11 mouse cellular contexts compared by ENCODE assay signal in genomic region chr12:100126968-100127865, GRCm38 (mm10). TPM values are rescaled to one million over a fixed set of nuclear protein-coding genes. Genes with fewer than 3 reads are reported as not detected.
DNase-seq lines count a peak whose midpoint lies in the region; ATAC-seq and TF ChIP-seq lines count a peak whose summit lies in the region.
"Had no signal": no experiment of that assay in that cellular context is flagged by ENCODE, and none has a peak within 500 bp of the region (broad histone marks: within the 10 kb centered on the region; RNA-seq: fewer than 3 reads in every experiment).

No protein-coding gene starts in this region.

- peaks cover 77% of the 10 kb centered on the region for H3K36me3 ChIP-seq in heart, embryonic 10.5 days
- peaks cover 37% of the 10 kb centered on the region for H3K36me3 ChIP-seq in liver, adult 2 months (ENCODE audit: control insufficient read depth, insufficient read depth, low read length)
- peaks cover 69% of the 10 kb centered on the region for H3K36me3 ChIP-seq in liver, postnatal 0 days (replicated peaks; ENCODE audit: insufficient read depth, low read length)

- H3K4me2 ChIP-seq in liver, postnatal 0 days (ENCODE audit: low read depth, low read length) = no peak overlapping the region

- no peak overlapping the region for H3K4me3 ChIP-seq in heart, embryonic 10.5 days
- H3K4me3 ChIP-seq in liver, adult 2 months (ENCODE audit: insufficient read depth, low read depth, low read length) = no peak overlapping the region
- H3K4me3 ChIP-seq in liver, postnatal 0 days (ENCODE audit: low read depth, low read length) = no peak overlapping the region

- TF ChIP-seq CTCF in liver, adult 2 months (IDR thresholded peaks at IDR 0.05; ENCODE audit: low read depth, low read length) = no peak
- no peak for TF ChIP-seq CTCF in liver, postnatal 0 days (IDR thresholded peaks at IDR 0.05; ENCODE audit: low read depth)

- peak overlapping the region; percentile 82 for H3K27ac ChIP-seq in heart, embryonic 10.5 days
- 0 out of 2 replicates have a peak overlapping the region, but pooled peaks have one; percentile 22 for H3K27ac ChIP-seq in liver, adult 2 months (replicated peaks; ENCODE audit: insufficient read depth, low read depth, low read length)
- H3K27ac ChIP-seq in liver, postnatal 0 days (ENCODE audit: low read depth) = no peak overlapping the region

- no peaks in the 10 kb centered on the region for H3K79me2 ChIP-seq in liver, adult 2 months (ENCODE audit: control insufficient read depth, insufficient read depth, low read length)

- TF ChIP-seq EP300 in liver, postnatal 0 days (IDR thresholded peaks at IDR 0.05; ENCODE audit: low read depth) = no peak

- H3K9ac ChIP-seq in liver, adult 2 months (ENCODE audit: low read depth, low read length) = no peak overlapping the region
- H3K9ac ChIP-seq in liver, postnatal 0 days (replicated peaks) = no peak overlapping the region

- no peak for ATAC-seq in liver, postnatal 0 days

- H3K4me1 ChIP-seq in heart, embryonic 10.5 days = peaks cover 35% of the 10 kb centered on the region
- no peaks in the 10 kb centered on the region for H3K4me1 ChIP-seq in liver, adult 2 months (ENCODE audit: control insufficient read depth, insufficient read depth, low read length)
- no peaks in the 10 kb centered on the region for H3K4me1 ChIP-seq in liver, postnatal 0 days (ENCODE audit: insufficient read depth)

- no peak for TF ChIP-seq POLR2A in liver, adult 2 months (IDR thresholded peaks at IDR 0.05; ENCODE audit: extremely low read depth, insufficient read depth, low read length)

- H3K27me3 ChIP-seq in heart, embryonic 10.5 days (ENCODE audit: insufficient read depth, poor library complexity, severe bottlenecking) = no peaks in the 10 kb centered on the region
- no peaks in the 10 kb centered on the region for H3K27me3 ChIP-seq in liver, adult 2 months (ENCODE audit: control insufficient read depth, insufficient read depth, low read length)
- no peaks in the 10 kb centered on the region for H3K27me3 ChIP-seq in liver, postnatal 0 days (ENCODE audit: insufficient read depth, low read length)

- WGBS in heart, embryonic 10.5 days = 50% methylated on average over 17 of the region's 17 CpGs
- WGBS in liver, adult 2 months = 71% methylated on average over 17 of the region's 17 CpGs
- 57% methylated on average over 17 of the region's 17 CpGs for WGBS in liver, postnatal 0 days (ENCODE audit: insufficient replicate concordance)

- no peak for DNase-seq in heart, embryonic 10.5 days (ENCODE audit: low spot score)
- DNase-seq in heart, adult 18-20 months = no peak
- no peak for DNase-seq in liver, adult 2 months (ENCODE audit: extremely low read depth, low read depth, low spot score)
- no peak for DNase-seq in liver, postnatal 0 days
- peak; percentile 45 to 60 for DNase-seq in kidney, postnatal 4 days
- DNase-seq in lung, postnatal 4 days = peak; percentile 68 to 88
- DNase-seq in right cerebral cortex, adult 2 months (ENCODE audit: low spot score in 2 of 2) = no peak
- no peak for DNase-seq in thymus, postnatal 4 days
- DNase-seq: cerebellum, adult 11 months; gastrocnemius, postnatal 25 days; thymus, postnatal 14 days had no signal

- H3K9me3 ChIP-seq in heart, embryonic 10.5 days = no peaks in the 10 kb centered on the region
- H3K9me3 ChIP-seq in liver, postnatal 0 days (ENCODE audit: low read length) = no peaks in the 10 kb centered on the region

RNA-seq across cellular contexts. Expression of gene Psmc1, which starts 17.3 kb away (rescaled TPM):
- 278 and 309 TPM in 2 replicates for polyA plus RNA-seq in heart, embryonic 10.5 days (2016; fragmentation: Nextera tagmentation; extraction: Ambion mirVana)
- 100 to 1,000 TPM; 139 to 144 TPM for total RNA-seq in heart, adult 18-20 months (2021)
- 89.4 and 104 TPM in 2 replicates for total RNA-seq in liver, adult 2 months (2014; rRNA removed)
- 42.8 and 47.3 TPM in 2 replicates for polyA plus RNA-seq in liver, adult 2 months (2012; rRNA removed)
- 117 and 118 TPM in 2 replicates for polyA plus RNA-seq in liver, postnatal 0 days (2015; fragmentation: Nextera tagmentation; extraction: Ambion mirVana)

RNA-seq across cellular contexts. Expression of gene Nrde2, which starts 32.2 kb away (rescaled TPM):
- 10.3 and 12.0 TPM in 2 replicates for polyA plus RNA-seq in heart, embryonic 10.5 days (2016; fragmentation: Nextera tagmentation; extraction: Ambion mirVana)
- 1 to 10 TPM; 7.8 to 8.2 TPM for total RNA-seq in heart, adult 18-20 months (2021)
- 6.8 and 8.1 TPM in 2 replicates for total RNA-seq in liver, adult 2 months (2014; rRNA removed)
- 3.4 and 4.5 TPM in 2 replicates for polyA plus RNA-seq in liver, adult 2 months (2012; rRNA removed)
- polyA plus RNA-seq in liver, postnatal 0 days (2015; fragmentation: Nextera tagmentation; extraction: Ambion mirVana) = 3.5 and 4.7 TPM in 2 replicates

Comparison
In these comparisons a context has a peak if more than half of its experiments do, and no peak if none do; other contexts are left out.
1. DNase-seq: peak in kidney, postnatal 4 days (2 of 2) and lung, postnatal 4 days (2 of 2); none in heart, embryonic 10.5 days (single experiment), heart, adult 18-20 months (0 of 2), liver, adult 2 months (single experiment), liver, postnatal 0 days (single experiment), right cerebral cortex, adult 2 months (0 of 2) and thymus, postnatal 4 days (single experiment).